Mouse (Mus musculus): ENCODE measurements at regions not wholly inside any gene's neighbourhood (a gene's known extent, or its start where the extent isn't known, plus 50 kb on each side); places are given as distances from the start of the nearest gene placed in this dataset.

DNA sequence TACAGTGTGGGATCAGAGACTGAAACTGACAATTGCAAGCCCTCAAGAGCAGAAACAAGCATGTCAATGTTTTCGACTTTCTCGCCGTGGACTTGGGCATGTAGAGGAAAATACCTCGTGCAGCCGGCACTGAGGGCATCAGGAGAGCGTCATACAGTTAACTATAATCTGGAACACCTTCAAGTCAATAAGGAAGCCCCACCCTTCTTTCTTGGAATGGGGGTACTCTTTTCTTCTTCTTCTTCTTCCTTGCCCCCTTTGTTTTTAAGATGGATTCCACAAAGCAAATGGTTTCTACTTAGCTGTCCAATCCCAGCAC is 452.5 kb downstream of the Wdr11 start:
- Histone ChIP-seq H3K4me2 (ENCODE audit: low read length) (no peak overlapping the region), H3K4me1 (ENCODE audit: control insufficient read depth, insufficient read depth, low read length) (no peaks in the 10 kb centered on the region), H3K9me3 (replicated peaks; ENCODE audit: control insufficient read depth, low read length, poor library complexity, severe bottlenecking) (no peaks in the 10 kb centered on the region), H3K36me3 (ENCODE audit: control insufficient read depth, insufficient read depth, low read length) (no peaks in the 10 kb centered on the region), H3K27ac (ENCODE audit: low read length) (no peak overlapping the region), H3K27me3 (ENCODE audit: control insufficient read depth, insufficient read depth, low read depth, low read length) (no peaks in the 10 kb centered on the region), H3K9ac (ENCODE audit: low read depth, low read length) (no peak overlapping the region), H3K4me3 (ENCODE audit: low read depth, low read length) (no peak overlapping the region)
- no peak for ATAC-seq
- WGBS, result 95% methylated on average over 6 of the region's 6 CpGs

DNA sequence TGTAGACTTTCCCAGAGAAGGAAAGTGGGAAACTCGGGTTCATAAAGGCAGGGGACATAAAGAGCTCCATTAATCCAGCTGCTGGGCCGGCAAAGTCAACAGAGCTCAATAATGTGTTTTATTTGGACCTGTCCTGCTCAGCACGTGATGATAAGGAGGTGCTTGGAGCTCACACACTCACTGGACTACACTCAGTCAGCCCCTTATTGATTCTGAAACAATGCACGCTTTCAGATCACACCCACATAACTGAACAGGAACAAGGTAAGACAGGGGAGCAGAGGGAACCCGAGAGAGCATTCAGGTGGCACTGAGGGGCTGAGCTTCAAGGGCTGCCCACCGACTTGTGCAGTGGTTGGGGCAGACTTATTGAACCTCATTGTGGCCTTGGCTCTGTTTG is 452.9 kb downstream of the Wdr11 start:
- H3K9ac ChIP-seq (ENCODE audit: low read depth, low read length), result no peak overlapping the region
- no peak for ATAC-seq
- H3K27me3 ChIP-seq (ENCODE audit: control insufficient read depth, insufficient read depth, low read depth, low read length), result no peaks in the 10 kb centered on the region

DNA sequence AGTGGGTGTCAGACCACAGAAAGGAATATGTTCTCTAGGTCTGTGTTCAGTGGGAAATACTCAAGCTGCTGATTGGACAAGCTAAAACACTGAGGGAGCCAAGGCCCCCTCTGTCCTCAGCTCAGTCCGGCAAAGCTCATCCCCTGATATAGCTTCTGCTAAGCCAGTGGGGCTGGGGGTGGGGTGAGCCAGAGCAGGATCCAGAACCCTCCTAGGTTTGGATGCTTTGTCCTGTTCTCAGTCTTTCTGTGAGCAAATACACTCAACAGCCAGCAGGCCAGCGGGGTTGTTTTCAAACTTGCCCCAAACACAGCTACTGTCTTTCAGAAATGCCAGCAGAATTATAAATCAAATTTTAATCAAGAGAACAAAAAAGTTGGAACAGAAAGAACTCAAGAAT is 454.4 kb downstream of the Wdr11 start:
- no peaks in the 10 kb centered on the region for H3K9me3 ChIP-seq (replicated peaks; ENCODE audit: control insufficient read depth, low read length, poor library complexity, severe bottlenecking)
- H3K4me1 ChIP-seq (ENCODE audit: control insufficient read depth, insufficient read depth, low read length), result no peaks in the 10 kb centered on the region
- no peaks in the 10 kb centered on the region for H3K36me3 ChIP-seq (ENCODE audit: control insufficient read depth, insufficient read depth, low read length)
- H3K9ac ChIP-seq (ENCODE audit: low read depth, low read length), result no peak overlapping the region
- H3K4me3 ChIP-seq (ENCODE audit: low read depth, low read length), result no peak overlapping the region
- no peaks in the 10 kb centered on the region for H3K27me3 ChIP-seq (ENCODE audit: control insufficient read depth, insufficient read depth, low read depth, low read length)
- H3K27ac ChIP-seq (ENCODE audit: low read length), result no peak overlapping the region
- no peak for ATAC-seq
- WGBS, result 55% methylated on average over 2 of the region's 2 CpGs
- no peak overlapping the region for H3K4me2 ChIP-seq (ENCODE audit: low read length)

More for the DNA sequence above, 452.9 kb downstream of the Wdr11 start:
- Histone ChIP-seq H3K4me3 (ENCODE audit: low read depth, low read length) (no peak overlapping the region), H3K9me3 (replicated peaks; ENCODE audit: control insufficient read depth, low read length, poor library complexity, severe bottlenecking) (no peaks in the 10 kb centered on the region), H3K4me2 (ENCODE audit: low read length) (no peak overlapping the region), H3K27ac (ENCODE audit: low read length) (no peak overlapping the region), H3K36me3 (ENCODE audit: control insufficient read depth, insufficient read depth, low read length) (no peaks in the 10 kb centered on the region), H3K4me1 (ENCODE audit: control insufficient read depth, insufficient read depth, low read length) (no peaks in the 10 kb centered on the region)
- WGBS, result 72% methylated on average over 6 of the region's 6 CpGs

DNA sequence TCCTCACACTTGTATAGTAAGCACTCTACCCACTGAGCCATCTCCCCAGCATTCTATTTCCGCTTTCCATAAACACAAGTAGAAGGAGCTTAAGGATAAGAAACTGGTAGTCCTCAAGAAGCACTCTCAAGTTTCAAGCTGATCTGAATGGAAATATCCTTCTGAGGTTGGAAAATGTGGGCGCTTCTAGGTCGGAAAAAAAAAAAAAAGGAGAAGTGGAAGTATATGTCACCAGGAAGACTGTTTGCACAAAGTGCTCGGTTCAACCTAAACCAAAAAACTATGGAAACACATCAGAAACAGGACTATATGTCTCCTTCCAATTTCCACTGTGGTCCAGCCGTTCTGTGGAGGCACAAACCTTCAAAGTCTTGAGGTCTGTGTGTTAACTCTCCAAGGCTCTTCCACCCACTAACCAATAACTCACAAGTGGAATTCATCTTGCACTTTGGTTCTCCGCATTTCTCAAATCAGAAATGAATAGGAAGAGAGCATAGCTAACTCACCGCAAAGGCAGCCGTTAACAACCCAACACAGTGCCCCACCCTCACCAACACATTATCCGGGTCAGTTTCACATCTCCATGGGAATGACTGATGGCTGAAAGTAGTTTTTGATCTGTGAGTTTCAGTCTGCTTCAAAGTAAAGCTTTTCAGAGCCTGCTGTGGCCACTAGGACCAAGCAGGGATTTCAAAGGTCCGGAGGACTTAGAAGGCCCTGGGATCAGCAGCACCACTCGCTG is 455.8 kb downstream of the Wdr11 start:
- no peak for ATAC-seq
- H3K27ac ChIP-seq (ENCODE audit: low read length), result no peak overlapping the region
- no peak overlapping the region for H3K9ac ChIP-seq (ENCODE audit: low read depth, low read length)
- no peak overlapping the region for H3K4me2 ChIP-seq (ENCODE audit: low read length)
- H3K4me3 ChIP-seq (ENCODE audit: low read depth, low read length), result no peak overlapping the region
- H3K36me3 ChIP-seq (ENCODE audit: control insufficient read depth, insufficient read depth, low read length), result no peaks in the 10 kb centered on the region
- H3K9me3 ChIP-seq (replicated peaks; ENCODE audit: control insufficient read depth, low read length, poor library complexity, severe bottlenecking), result no peaks in the 10 kb centered on the region
- no peaks in the 10 kb centered on the region for H3K4me1 ChIP-seq (ENCODE audit: control insufficient read depth, insufficient read depth, low read length)
- no peaks in the 10 kb centered on the region for H3K27me3 ChIP-seq (ENCODE audit: control insufficient read depth, insufficient read depth, low read depth, low read length)
- 38% methylated on average over 11 of the region's 11 CpGs for WGBS

DNA sequence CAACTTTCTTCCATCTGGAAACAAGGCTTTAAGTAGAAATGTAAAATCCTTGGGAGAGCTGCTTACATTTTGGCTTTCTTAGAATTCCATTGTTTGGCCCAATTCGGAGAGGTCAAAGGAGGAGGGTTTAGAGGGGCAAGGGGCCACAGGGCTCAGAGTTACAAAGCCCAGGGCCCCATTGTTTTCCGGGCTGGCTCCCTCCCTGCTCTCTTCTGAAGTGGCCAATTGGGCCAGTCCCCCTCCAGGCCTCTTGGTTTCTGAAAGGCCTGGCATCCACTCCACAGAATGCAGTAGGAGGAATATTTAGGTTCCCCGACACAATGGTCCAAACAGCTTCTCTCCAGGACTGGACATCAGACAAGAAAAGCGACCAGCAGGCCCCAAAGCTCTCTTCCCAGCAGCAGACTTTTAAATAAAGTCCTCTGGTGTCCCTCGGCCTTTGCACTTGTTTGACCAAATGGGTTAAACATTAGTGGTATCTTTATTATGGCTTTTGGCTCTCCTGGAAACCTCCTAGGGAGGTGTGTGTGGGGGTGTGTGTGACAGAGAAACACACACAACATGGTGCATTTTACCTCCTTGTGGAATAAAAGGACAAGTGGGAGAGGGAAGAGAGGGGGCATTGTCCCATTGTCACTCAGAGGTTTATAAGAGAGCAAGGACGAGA is 456.6 kb downstream of the Wdr11 start:
- WGBS, result 8% methylated on average over 6 of the region's 6 CpGs
- no peak overlapping the region for H3K4me3 ChIP-seq (ENCODE audit: low read depth, low read length)
- no peak for ATAC-seq

DNA sequence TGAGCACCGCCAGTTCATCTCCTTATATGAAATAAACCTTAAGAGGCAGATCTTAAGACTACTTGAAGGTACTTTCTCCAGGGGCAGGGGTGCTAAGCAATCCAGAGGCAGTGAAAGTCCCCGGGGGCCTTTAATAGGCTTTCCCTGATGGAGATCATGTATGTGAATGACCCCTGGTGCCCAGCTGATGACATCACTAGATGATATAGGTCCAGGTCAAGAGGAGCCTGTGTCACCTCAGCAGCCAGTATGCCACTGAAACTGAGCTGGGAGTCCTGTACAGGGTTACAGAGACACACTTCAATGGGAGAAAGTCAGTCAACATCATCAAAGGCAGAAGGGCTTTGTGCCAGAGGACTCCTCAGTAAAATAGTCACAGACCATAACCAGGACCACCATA is 457.8 kb downstream of the Wdr11 start:
- Histone ChIP-seq H3K9ac (ENCODE audit: low read depth, low read length) (no peak overlapping the region), H3K4me3 (ENCODE audit: low read depth, low read length) (no peak overlapping the region), H3K27ac (ENCODE audit: low read length) (no peak overlapping the region), H3K4me1 (ENCODE audit: control insufficient read depth, insufficient read depth, low read length) (no peaks in the 10 kb centered on the region), H3K4me2 (ENCODE audit: low read length) (no peak overlapping the region), H3K36me3 (ENCODE audit: control insufficient read depth, insufficient read depth, low read length) (no peaks in the 10 kb centered on the region), H3K27me3 (ENCODE audit: control insufficient read depth, insufficient read depth, low read depth, low read length) (no peaks in the 10 kb centered on the region), H3K9me3 (replicated peaks; ENCODE audit: control insufficient read depth, low read length, poor library complexity, severe bottlenecking) (no peaks in the 10 kb centered on the region)
- WGBS, result 71% methylated on average over 2 of the region's 2 CpGs
- no peak for ATAC-seq

More for the DNA sequence above, 456.6 kb downstream of the Wdr11 start:
- Histone ChIP-seq H3K9me3 (replicated peaks; ENCODE audit: control insufficient read depth, low read length, poor library complexity, severe bottlenecking) (no peaks in the 10 kb centered on the region), H3K27ac (ENCODE audit: low read length) (no peak overlapping the region), H3K4me1 (ENCODE audit: control insufficient read depth, insufficient read depth, low read length) (no peaks in the 10 kb centered on the region), H3K4me2 (ENCODE audit: low read length) (no peak overlapping the region), H3K36me3 (ENCODE audit: control insufficient read depth, insufficient read depth, low read length) (no peaks in the 10 kb centered on the region), H3K9ac (ENCODE audit: low read depth, low read length) (no peak overlapping the region), H3K27me3 (ENCODE audit: control insufficient read depth, insufficient read depth, low read depth, low read length) (no peaks in the 10 kb centered on the region)

DNA sequence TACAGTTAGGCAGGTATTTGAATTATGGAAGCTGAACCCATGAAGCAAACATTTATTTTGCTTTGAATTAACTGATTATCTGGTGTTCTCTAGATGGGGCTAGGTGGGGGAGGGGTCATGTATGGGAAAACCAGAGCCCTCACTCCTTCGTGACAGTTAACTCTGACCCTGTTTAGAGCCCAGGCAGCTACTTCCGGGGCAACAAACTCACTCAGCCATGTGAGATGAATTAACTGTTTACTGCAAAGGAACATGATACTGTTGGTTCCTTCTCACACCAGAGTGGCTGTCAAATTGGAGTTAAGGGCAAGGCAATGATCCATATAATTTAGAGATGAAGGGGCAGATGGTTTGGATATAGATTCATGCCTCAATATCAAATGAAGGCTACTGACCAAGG is 458.5 kb downstream of the Wdr11 start:
- H3K4me1 ChIP-seq (ENCODE audit: control insufficient read depth, insufficient read depth, low read length), result no peaks in the 10 kb centered on the region
- no peak overlapping the region for H3K4me2 ChIP-seq (ENCODE audit: low read length)
- no peaks in the 10 kb centered on the region for H3K36me3 ChIP-seq (ENCODE audit: control insufficient read depth, insufficient read depth, low read length)
- H3K9ac ChIP-seq (ENCODE audit: low read depth, low read length), result no peak overlapping the region
- H3K27me3 ChIP-seq (ENCODE audit: control insufficient read depth, insufficient read depth, low read depth, low read length), result no peaks in the 10 kb centered on the region
- no peak for ATAC-seq
- H3K9me3 ChIP-seq (replicated peaks; ENCODE audit: control insufficient read depth, low read length, poor library complexity, severe bottlenecking), result no peaks in the 10 kb centered on the region
- H3K4me3 ChIP-seq (ENCODE audit: low read depth, low read length), result no peak overlapping the region
- WGBS, result 22% methylated on average over 2 of the region's 2 CpGs
- no peak overlapping the region for H3K27ac ChIP-seq (ENCODE audit: low read length)

DNA sequence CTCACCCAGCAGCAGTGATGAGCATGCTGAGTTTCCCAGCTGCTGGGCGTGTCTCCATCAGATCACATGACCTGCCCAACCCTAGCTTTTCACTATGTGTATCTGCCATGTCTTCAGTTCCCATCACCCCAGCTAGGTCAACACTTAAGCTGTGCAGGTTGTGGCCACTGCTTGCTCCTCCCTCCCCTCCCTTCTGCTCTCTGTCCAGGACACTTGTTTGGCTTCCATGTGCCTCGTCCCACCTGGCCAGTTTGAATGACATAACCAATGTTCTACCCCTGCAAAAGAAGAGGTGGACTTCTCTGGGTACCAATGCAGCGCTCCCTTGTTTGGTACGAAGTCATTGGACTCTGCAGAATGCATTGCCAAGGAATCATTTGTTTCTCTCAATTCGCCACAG is 460.7 kb downstream of the Wdr11 start:
- Histone ChIP-seq H3K9me3 (replicated peaks; ENCODE audit: control insufficient read depth, low read length, poor library complexity, severe bottlenecking) (no peaks in the 10 kb centered on the region), H3K27ac (ENCODE audit: low read length) (no peak overlapping the region), H3K27me3 (ENCODE audit: control insufficient read depth, insufficient read depth, low read depth, low read length) (no peaks in the 10 kb centered on the region), H3K4me3 (ENCODE audit: low read depth, low read length) (no peak overlapping the region), H3K36me3 (ENCODE audit: control insufficient read depth, insufficient read depth, low read length) (no peaks in the 10 kb centered on the region), H3K9ac (ENCODE audit: low read depth, low read length) (no peak overlapping the region), H3K4me2 (ENCODE audit: low read length) (no peak overlapping the region), H3K4me1 (ENCODE audit: control insufficient read depth, insufficient read depth, low read length) (no peaks in the 10 kb centered on the region)
- 97% methylated on average over 5 of the region's 5 CpGs for WGBS
- ATAC-seq, result no peak

DNA sequence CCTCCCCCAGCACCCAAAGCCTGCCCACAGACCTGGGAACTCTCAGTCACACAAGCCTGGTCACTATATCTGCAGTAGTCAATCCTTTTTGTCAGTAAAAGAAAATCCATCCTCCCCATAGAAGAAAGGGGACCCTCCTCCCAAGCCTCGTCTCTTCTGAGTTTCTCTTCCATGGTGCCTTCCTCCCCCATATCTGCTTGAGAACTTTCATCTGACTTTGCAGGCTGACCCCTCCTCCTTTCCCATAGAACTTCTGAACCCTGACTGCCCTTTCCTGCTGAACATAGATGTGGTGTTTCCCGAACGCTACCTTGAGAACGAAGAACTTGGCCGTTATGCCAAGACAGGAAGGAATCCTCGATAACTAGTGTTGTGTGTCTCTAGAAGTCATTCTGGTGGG is 462.5 kb downstream of the Ate1 start:
- Histone ChIP-seq H3K36me3 (ENCODE audit: control insufficient read depth, insufficient read depth, low read length) (no peaks in the 10 kb centered on the region), H3K9me3 (replicated peaks; ENCODE audit: control insufficient read depth, low read length, poor library complexity, severe bottlenecking) (no peaks in the 10 kb centered on the region), H3K4me3 (ENCODE audit: low read depth, low read length) (no peak overlapping the region), H3K4me2 (ENCODE audit: low read length) (no peak overlapping the region), H3K9ac (ENCODE audit: low read depth, low read length) (no peak overlapping the region), H3K27ac (ENCODE audit: low read length) (no peak overlapping the region), H3K4me1 (ENCODE audit: control insufficient read depth, insufficient read depth, low read length) (no peaks in the 10 kb centered on the region), H3K27me3 (ENCODE audit: control insufficient read depth, insufficient read depth, low read depth, low read length) (no peaks in the 10 kb centered on the region)
- ATAC-seq, result no peak
- 90% methylated on average over 6 of the region's 6 CpGs for WGBS

Measured in midbrain, embryonic 16.5 days (tissue).